Mouse (Mus musculus) stomach, embryonic 15.5 days (tissue): ENCODE measurements around the gene Unc45a. TPM values are rescaled to one million over a fixed set of nuclear protein-coding genes. Genes with fewer than 3 reads are reported as not detected.

ENCODE experiments used
- ATAC-seq: fragments of 200-750 bp; cut with Nextera tagmentation; 2 replicates; pipeline ENCODE4 v1.8.0; 2017; ENCODE audit warnings: low read depth, moderate number of reproducible peaks, moderate TSS enrichment; ENCODE audit not compliant: insufficient read depth, low FRiP score
- H3K27ac ChIP-seq: fragments of 300-500 bp; sonication (generic); 2 replicates; pipeline ENCODE4 v1.5.1; 2015; ENCODE audit warnings: mild to moderate bottlenecking, inconsistent platforms
- H3K27me3 ChIP-seq: fragments of 300-500 bp; sonication (generic); replicated peaks from 2 replicates; pipeline ENCODE4 v1.6.1; 2015; ENCODE audit warnings: inconsistent platforms
- H3K36me3 ChIP-seq: fragments of 300-500 bp; sonication (generic); 2 replicates; pipeline ENCODE4 v1.6.1; 2015; ENCODE audit warnings: inconsistent platforms
- H3K4me1 ChIP-seq: fragments of 300-500 bp; sonication (generic); 2 replicates; pipeline ENCODE4 v1.6.1; 2015; ENCODE audit warnings: inconsistent platforms
- H3K4me2 ChIP-seq: fragments of 300-500 bp; sonication (generic); 2 replicates; pipeline ENCODE4 v1.6.1; 2015; ENCODE audit warnings: mild to moderate bottlenecking, inconsistent platforms
- H3K4me3 ChIP-seq: fragments of 300-500 bp; sonication (generic); replicated peaks from 2 replicates; pipeline ENCODE4 v1.5.1; 2015; ENCODE audit warnings: inconsistent platforms
- H3K9ac ChIP-seq: fragments of 300-500 bp; sonication (generic); 2 replicates; pipeline ENCODE4 v1.6.1; 2015; ENCODE audit warnings: inconsistent platforms
- H3K9me3 ChIP-seq: fragments of 300-500 bp; sonication (generic); 2 replicates; pipeline ENCODE4 v1.6.1; 2016; ENCODE audit warnings: inconsistent platforms
- WGBS: fragments of 180-500 bp; shearing (Covaris S2); methylation state at CpG from one replicate; pipeline ENCODE4 v1.1.7; 2015; 5-methylcytosine and 5-hydroxymethylcytosine counted together
- polyA plus RNA-seq: library from polyadenylated mRNA; unstranded; fragments of >200 nt; fragmentation: Nextera tagmentation; extraction: Ambion mirVana; gene quantifications from 2 replicates; pipeline ENCODE4 v1.2.1, GENCODE M21; 2015

Unc45a gene
- polyA plus RNA-seq, result 35.5 and 38.3 TPM in 2 replicates

GRCm38 (mm10) chr7:80340793-80341192 lies at the start of gene Unc45a:
Unc45a (minus strand) TSS chr7:80341005.
- ATAC-seq, result peak; percentile 52; the same call in 1 of the 2 replicates

GRCm38 (mm10) chr7:80387633-80388543 lies 47.1 kb upstream of the Unc45a start, which contains the start of gene Fes:
Fes (minus strand) TSS chr7:80387946.
- peak within 1 kb of the TSS; percentile 46 for H3K4me2 ChIP-seq
- 18% methylated on average over 33 of the region's 33 CpGs for WGBS
- peak within 1 kb of the TSS; percentile 34 for H3K4me3 ChIP-seq
- H3K9ac ChIP-seq, result peak within 1 kb of the TSS; percentile 16; the same call in 1 of the 2 replicates
- H3K9me3 ChIP-seq, result no peaks in the 10 kb centered on the region
- H3K4me1 ChIP-seq, result peaks cover 16% of the 10 kb centered on the region
- peak within 1 kb of the TSS; percentile 73 for H3K27ac ChIP-seq
- H3K36me3 ChIP-seq, result peaks cover 26% of the 10 kb centered on the region; the same call in 1 of the 2 replicates
- no peaks in the 10 kb centered on the region for H3K27me3 ChIP-seq
- peak; percentile 33; the same call in 1 of the 2 replicates for ATAC-seq

More at GRCm38 (mm10) chr7:80340793-80341192, at the start of gene Unc45a:
- peaks cover 10% of the 10 kb centered on the region for H3K36me3 ChIP-seq
- WGBS, result 2% methylated on average over 11 of the region's 11 CpGs
- H3K4me3 ChIP-seq, result peak within 1 kb of the TSS; percentile 61
- H3K4me1 ChIP-seq, result peaks cover 34% of the 10 kb centered on the region
- H3K27me3 ChIP-seq, result no peaks in the 10 kb centered on the region
- H3K9me3 ChIP-seq, result no peaks in the 10 kb centered on the region
- peak within 1 kb of the TSS; percentile 41; the same call in 1 of the 2 replicates for H3K9ac ChIP-seq
- H3K27ac ChIP-seq, result peak within 1 kb of the TSS; percentile 93
- peak within 1 kb of the TSS; percentile 90 for H3K4me2 ChIP-seq

GRCm38 (mm10) chr7:80387033-80387632 lies 46.3 kb upstream of the Unc45a start:
- peak overlapping the region; percentile 73 for H3K27ac ChIP-seq
- ATAC-seq, result no peak
- peak overlapping the region; percentile 34 for H3K4me3 ChIP-seq
- peaks cover 16% of the 10 kb centered on the region for H3K4me1 ChIP-seq
- no peaks in the 10 kb centered on the region for H3K27me3 ChIP-seq
- 0 out of 2 replicates have a peak, but pooled peaks cover 20% of the 10 kb centered on the region for H3K36me3 ChIP-seq
- peak overlapping the region; percentile 16; the same call in 1 of the 2 replicates for H3K9ac ChIP-seq
- peak overlapping the region; percentile 46 for H3K4me2 ChIP-seq
- 37% methylated on average over 17 of the region's 17 CpGs for WGBS
- H3K9me3 ChIP-seq, result no peaks in the 10 kb centered on the region

GRCm38 (mm10) chr7:80386235-80386930 lies 45.6 kb upstream of the Unc45a start:
- Histone ChIP-seq H3K27me3 (no peaks in the 10 kb centered on the region), H3K4me1 (peaks cover 16% of the 10 kb centered on the region), H3K4me3 (peak overlapping the region; percentile 34), H3K36me3 (peaks cover 16% of the 10 kb centered on the region; the same call in 1 of the 2 replicates), H3K9ac (no peak overlapping the region), H3K9me3 (no peaks in the 10 kb centered on the region), H3K4me2 (peak overlapping the region; percentile 46), H3K27ac (peak overlapping the region; percentile 73)
- 36% methylated on average over 18 of the region's 18 CpGs for WGBS
- peak; percentile 73; the same call in 1 of the 2 replicates for ATAC-seq

GRCm38 (mm10) chr7:80382919-80383318 lies 42.1 kb upstream of the Unc45a start:
- Histone ChIP-seq H3K4me2 (no peak overlapping the region), H3K36me3 (peaks cover 4% of the 10 kb centered on the region; the same call in 1 of the 2 replicates), H3K9ac (no peak overlapping the region), H3K4me3 (no peak overlapping the region), H3K4me1 (peaks cover 15% of the 10 kb centered on the region), H3K27ac (no peak overlapping the region), H3K27me3 (no peaks in the 10 kb centered on the region), H3K9me3 (no peaks in the 10 kb centered on the region)
- no peak for ATAC-seq
- 74% methylated on average over 11 of the region's 11 CpGs for WGBS

GRCm38 (mm10) chr7:80379531-80379930 lies 38.7 kb upstream of the Unc45a start:
- WGBS, result 64% methylated on average over 13 of the region's 13 CpGs

GRCm38 (mm10) chr7:80377471-80377870 lies 36.7 kb upstream of the Unc45a start:
- no peak overlapping the region for H3K4me3 ChIP-seq
- H3K27ac ChIP-seq, result no peak overlapping the region
- no peaks in the 10 kb centered on the region for H3K9me3 ChIP-seq
- H3K36me3 ChIP-seq, result no peaks in the 10 kb centered on the region; the same call in 1 of the 2 replicates
- no peaks in the 10 kb centered on the region for H3K4me1 ChIP-seq
- ATAC-seq, result no peak
- WGBS, result 31% methylated on average over 6 of the region's 6 CpGs
- H3K4me2 ChIP-seq, result no peak overlapping the region
- no peaks in the 10 kb centered on the region for H3K27me3 ChIP-seq
- H3K9ac ChIP-seq, result no peak overlapping the region

More at GRCm38 (mm10) chr7:80379531-80379930, 38.7 kb upstream of the Unc45a start:
- H3K4me3 ChIP-seq, result no peak overlapping the region
- H3K36me3 ChIP-seq, result peaks cover 4% of the 10 kb centered on the region; the same call in 1 of the 2 replicates
- no peaks in the 10 kb centered on the region for H3K27me3 ChIP-seq
- H3K4me2 ChIP-seq, result no peak overlapping the region
- no peaks in the 10 kb centered on the region for H3K9me3 ChIP-seq
- no peak for ATAC-seq
- H3K4me1 ChIP-seq, result no peaks in the 10 kb centered on the region
- no peak overlapping the region for H3K9ac ChIP-seq
- no peak overlapping the region for H3K27ac ChIP-seq

- no peaks in the 10 kb centered on the region for H3K4me1 ChIP-seq
- no peak overlapping the region for H3K4me3 ChIP-seq
- no peaks in the 10 kb centered on the region for H3K9me3 ChIP-seq
- 80% methylated on average over 10 of the region's 10 CpGs for WGBS
- no peaks in the 10 kb centered on the region for H3K36me3 ChIP-seq
- H3K9ac ChIP-seq, result no peak overlapping the region
- no peak overlapping the region for H3K27ac ChIP-seq
- H3K27me3 ChIP-seq, result no peaks in the 10 kb centered on the region
- no peak overlapping the region for H3K4me2 ChIP-seq
- ATAC-seq, result no peak
Measured at GRCm38 (mm10) chr7:80376192-80376591, 35.4 kb upstream of the Unc45a start.

GRCm38 (mm10) chr7:80375376-80376039 lies 34.7 kb upstream of the Unc45a start:
- Histone ChIP-seq H3K27me3 (no peaks in the 10 kb centered on the region), H3K36me3 (no peaks in the 10 kb centered on the region), H3K27ac (no peak overlapping the region), H3K9ac (no peak overlapping the region), H3K4me2 (no peak overlapping the region), H3K4me3 (no peak overlapping the region), H3K4me1 (no peaks in the 10 kb centered on the region), H3K9me3 (no peaks in the 10 kb centered on the region)
- 74% methylated on average over 9 of the region's 9 CpGs for WGBS
- ATAC-seq, result no peak

- Histone ChIP-seq H3K4me1 (peaks cover 1% of the 10 kb centered on the region; the same call in 1 of the 2 replicates), H3K4me3 (no peak overlapping the region), H3K4me2 (no peak overlapping the region), H3K9ac (no peak overlapping the region), H3K27ac (no peak overlapping the region), H3K9me3 (no peaks in the 10 kb centered on the region), H3K36me3 (no peaks in the 10 kb centered on the region), H3K27me3 (no peaks in the 10 kb centered on the region)
- ATAC-seq, result no peak
- WGBS, result 84% methylated on average over 3 of the region's 3 CpGs
Measured at GRCm38 (mm10) chr7:80374733-80375132, 33.9 kb upstream of the Unc45a start.

GRCm38 (mm10) chr7:80374280-80374679 lies 33.5 kb upstream of the Unc45a start:
- H3K9me3 ChIP-seq, result no peaks in the 10 kb centered on the region
- H3K4me2 ChIP-seq, result no peak overlapping the region
- WGBS, result 51% methylated on average over 3 of the region's 3 CpGs
- ATAC-seq, result no peak
- H3K27me3 ChIP-seq, result no peaks in the 10 kb centered on the region
- H3K9ac ChIP-seq, result no peak overlapping the region
- H3K27ac ChIP-seq, result no peak overlapping the region
- peaks cover 6% of the 10 kb centered on the region for H3K4me1 ChIP-seq
- H3K36me3 ChIP-seq, result no peaks in the 10 kb centered on the region
- no peak overlapping the region for H3K4me3 ChIP-seq
